Mouse (Mus musculus) CH12.LX (cell line): Measurements from ENCODE around the gene Fbxo41. TPM values are rescaled to one million over a fixed set of nuclear protein-coding genes. Genes with fewer than 3 reads are reported as not detected.

Experiments
- DNase-seq: peaks from one replicate; pipeline ENCODE4 v3.0.0-alpha.2; 2013; ENCODE audit errors: extremely low read depth
- H3K27ac ChIP-seq: 2 replicates; pipeline ENCODE4 v1.5.1; 2012; ENCODE audit warnings: low read depth, mild to moderate bottlenecking, control low read depth, moderate library complexity; ENCODE audit not compliant: insufficient read depth
- H3K27me3 ChIP-seq: replicated peaks from 2 replicates; pipeline ENCODE3; 2012; ENCODE audit warnings: inconsistent platforms
- H3K36me3 ChIP-seq, 2 experiments: replicated peaks in 1 of 2; 2 replicates each; pipeline versions ENCODE3 to v1.6.1; 2012; ENCODE audit warnings: inconsistent platforms in 1 of 2, low read length in 1 of 2, mild to moderate bottlenecking in 1 of 2, mixed read lengths in 1 of 2, moderate library complexity in 1 of 2; ENCODE audit not compliant: control insufficient read depth in 1 of 2, insufficient read depth in 1 of 2
- H3K4me1 ChIP-seq, 2 experiments: 2 replicates each; pipeline ENCODE4 v1.6.1; 2012; ENCODE audit warnings: inconsistent platforms in 1 of 2, moderate library complexity in 1 of 2; ENCODE audit not compliant: insufficient read depth in 2 of 2, control insufficient read depth in 1 of 2
- H3K4me2 ChIP-seq: 2 replicates; pipeline ENCODE4 v1.6.1; 2012; ENCODE audit warnings: low read depth, mild to moderate bottlenecking, control low read depth; ENCODE audit not compliant: poor library complexity, insufficient read depth, severe bottlenecking
- H3K4me3 ChIP-seq, 3 experiments: fragments of 150-350 bp in 1 of 3; sonication (generic) in 1 of 3; replicated peaks in 1 of 3; 2 replicates each; pipeline versions ENCODE3 to v1.5.1; 2011 to 2012; ENCODE audit warnings: low read depth in 2 of 3, low read length in 2 of 3, mild to moderate bottlenecking in 2 of 3, moderate library complexity in 2 of 3, control low read depth in 1 of 3, improper control_type of control experiment in 1 of 3, inconsistent platforms in 1 of 3, mixed read lengths in 1 of 3; ENCODE audit not compliant: poor library complexity in 1 of 3
- H3K79me2 ChIP-seq: replicated peaks from 2 replicates; pipeline ENCODE4 v1.6.1; 2012; ENCODE audit warnings: mild to moderate bottlenecking, moderate library complexity; ENCODE audit not compliant: control insufficient read depth, poor library complexity, insufficient read depth, severe bottlenecking; ENCODE audit errors: extremely low read depth
- H3K9ac ChIP-seq: 2 replicates; pipeline ENCODE4 v1.6.1; 2012; ENCODE audit warnings: low read depth, mild to moderate bottlenecking, control low read depth, moderate library complexity; ENCODE audit not compliant: insufficient read depth
- H3K9me3 ChIP-seq: replicated peaks from 2 replicates; pipeline ENCODE3; 2012; ENCODE audit warnings: low read length, inconsistent platforms, mixed read lengths
- BHLHE40 ChIP-seq: IDR thresholded peaks from 2 replicates; pipeline ENCODE4 v1.6.1; 2011; ENCODE audit warnings: mild to moderate bottlenecking, low read depth, low read length, improper control_type of control experiment
- CHD1 ChIP-seq: IDR thresholded peaks from 2 replicates; pipeline ENCODE4 v1.6.1; 2012; ENCODE audit warnings: low read depth, low read length, improper control_type of control experiment, inconsistent platforms
- CTCF ChIP-seq, 2 experiments: IDR thresholded peaks in 1 of 2; conservative IDR thresholded peaks in 1 of 2; 2 replicates each; pipeline ENCODE4 v1.5.1; 2011 to 2012; ENCODE audit warnings: low read depth in 2 of 2, low read length in 2 of 2, improper control_type of control experiment in 1 of 2, inconsistent platforms in 1 of 2, mild to moderate bottlenecking in 1 of 2, moderate library complexity in 1 of 2
- EP300 ChIP-seq: IDR thresholded peaks from 2 replicates; pipeline ENCODE4 v1.6.1; 2011; ENCODE audit warnings: low read length, improper control_type of control experiment
- HCFC1 ChIP-seq: IDR thresholded peaks from 2 replicates; pipeline ENCODE4 v1.6.1; 2012; ENCODE audit warnings: low read depth, mild to moderate bottlenecking, inconsistent platforms, low read length, improper control_type of control experiment
- MAX ChIP-seq: IDR thresholded peaks from 2 replicates; pipeline ENCODE4 v1.6.1; 2011; ENCODE audit warnings: low read length, improper control_type of control experiment
- MXI1 ChIP-seq: IDR thresholded peaks from 2 replicates; pipeline ENCODE4 v1.6.1; 2011; ENCODE audit warnings: mild to moderate bottlenecking, low read depth, low read length, improper control_type of control experiment
- NELFE ChIP-seq: IDR thresholded peaks from 2 replicates; pipeline ENCODE4 v1.6.1; 2011; ENCODE audit warnings: low read depth, low read length, improper control_type of control experiment
- POLR2A ChIP-seq: IDR thresholded peaks from 2 replicates; pipeline ENCODE4 v1.6.1; 2011; ENCODE audit warnings: low read depth, mild to moderate bottlenecking, improper control_type of control experiment, low read length
- POLR2AphosphoS2 ChIP-seq: IDR thresholded peaks from 2 replicates; pipeline ENCODE4 v1.6.1; 2011; ENCODE audit warnings: low read depth, low read length, improper control_type of control experiment
- SIN3A ChIP-seq: IDR thresholded peaks from 2 replicates; pipeline ENCODE4 v1.6.1; 2012; ENCODE audit warnings: low read length, improper control_type of control experiment, inconsistent platforms
- dilution Hi-C: fragments of 300-500 bp; cut with MboI; formaldehyde crosslinking; loops from 2 replicates; pipeline ENCODE4 v1.14.3; 2020; ENCODE audit warnings: low sequenced_read_pairs; ENCODE audit not compliant: extremely low pct_unique_long_range_greater_than_20kb, extremely low pct_ligation_motif_present
- in situ Hi-C: fragments of 300-500 bp; cut with MboI; formaldehyde crosslinking; loops from 3 replicates; pipeline ENCODE4 v1.14.3; 2019; ENCODE audit warnings: low sequenced_read_pairs, low pct_ligation_motif_present, low pct_unique_long_range_greater_than_20kb, mixed read lengths
- polyA plus RNA-seq: library from polyadenylated mRNA; unstranded; fragments of >175 nt; gene quantifications from 2 replicates; pipeline ENCODE4 v1.2.1, GENCODE M21; 2012; ENCODE audit warnings: low read depth; ENCODE audit not compliant: insufficient read length
- total RNA-seq, 2 experiments: library from RNA; depleted of rRNA; stranded (reverse); fragments of 300-350 nt in 1 of 2; fragments of >200 nt in 1 of 2; gene quantifications; 2 replicates each; pipeline ENCODE4 v1.2.3; 2012 to 2014

Fbxo41 gene
- total and polyA plus RNA-seq, 3 experiments = 0.04 TPM; not detected in 2

DNA sequence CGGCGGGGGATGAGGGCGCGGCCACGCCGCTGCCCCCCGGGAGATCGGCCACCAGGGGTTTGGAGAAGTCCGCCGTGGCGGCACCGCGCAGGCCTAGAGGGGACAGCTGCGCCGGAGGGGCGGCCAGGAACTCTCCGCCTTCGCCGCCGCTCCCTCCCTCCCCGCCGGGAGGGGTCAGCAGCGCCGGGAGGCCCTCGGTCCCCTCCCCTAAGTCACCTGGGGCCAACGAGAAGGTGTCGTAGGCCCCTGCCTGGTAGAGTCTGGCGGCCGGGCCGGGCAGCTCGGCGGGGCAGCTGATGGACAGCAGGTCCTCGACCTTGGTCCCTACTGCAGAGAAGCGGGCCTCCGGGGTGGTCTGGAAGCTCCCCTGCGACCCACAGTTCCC is 9.3 kb upstream of the Fbxo41 start:
- H3K4me1 ChIP-seq = no peaks in the 10 kb centered on the region
- DNase-seq = no peak
- peaks cover 21% of the 10 kb centered on the region for H3K9me3 ChIP-seq
- TF ChIP-seq CTCF (conservative IDR thresholded peaks at IDR 0.05 in 1 of 2, IDR thresholded peaks at IDR 0.05 in 1 of 2; ENCODE audit: low read depth in 2 of 2, low read length in 2 of 2) = no peak
- H3K27ac ChIP-seq = no peak overlapping the region
- peaks cover 29% of the 10 kb centered on the region for H3K27me3 ChIP-seq
- H3K79me2 ChIP-seq = no peaks in the 10 kb centered on the region
- H3K4me2 ChIP-seq = no peak overlapping the region
- in situ Hi-C loops = no loop called here
- H3K4me3 ChIP-seq = no peak overlapping the region
- dilution Hi-C loops = no loop called here
- H3K36me3 ChIP-seq = no peaks in the 10 kb centered on the region
- no peak overlapping the region for H3K9ac ChIP-seq

GRCm38 (mm10) chr6:85511286-85512055 is 8.7 kb upstream of the Fbxo41 start:
- H3K4me3 ChIP-seq = no peak overlapping the region
- TF ChIP-seq CHD1 (no peak), EP300 (no peak), MAX (no peak), POLR2A (no peak), BHLHE40 (no peak), SIN3A (no peak)
- H3K9me3 ChIP-seq = peaks cover 21% of the 10 kb centered on the region
- no peaks in the 10 kb centered on the region for H3K36me3 ChIP-seq
- H3K27ac ChIP-seq = no peak overlapping the region
- dilution Hi-C loops = no loop called here
- H3K79me2 ChIP-seq = no peaks in the 10 kb centered on the region
- DNase-seq = no peak
- no peak overlapping the region for H3K4me2 ChIP-seq
- in situ Hi-C loops = no loop called here
- H3K27me3 ChIP-seq = peaks cover 30% of the 10 kb centered on the region
- H3K9ac ChIP-seq = no peak overlapping the region
- no peaks in the 10 kb centered on the region for H3K4me1 ChIP-seq

GRCm38 (mm10) chr6:85510476-85510875 is 7.7 kb upstream of the Fbxo41 start:
- no peak overlapping the region for H3K4me3 ChIP-seq
- TF ChIP-seq HCFC1 (no peak), NELFE (no peak), MXI1 (no peak), SIN3A (no peak), POLR2AphosphoS2 (no peak), CTCF (conservative IDR thresholded peaks at IDR 0.05 in 1 of 2, IDR thresholded peaks at IDR 0.05 in 1 of 2; ENCODE audit: low read depth in 2 of 2, low read length in 2 of 2) (peak; percentile 22 to 54; a peak in 2 of 4 replicates)
- H3K79me2 ChIP-seq = no peaks in the 10 kb centered on the region
- H3K4me1 ChIP-seq = no peaks in the 10 kb centered on the region
- H3K9me3 ChIP-seq = peaks cover 21% of the 10 kb centered on the region
- in situ Hi-C loops = no loop called here
- no peaks in the 10 kb centered on the region for H3K36me3 ChIP-seq
- H3K27me3 ChIP-seq = peaks cover 30% of the 10 kb centered on the region
- no peak overlapping the region for H3K27ac ChIP-seq
- DNase-seq = no peak
- dilution Hi-C loops = no loop called here
- H3K9ac ChIP-seq = no peak overlapping the region
- no peak overlapping the region for H3K4me2 ChIP-seq
